8 mouse cellular contexts compared by ENCODE assay signal in the genomic region with DNA sequence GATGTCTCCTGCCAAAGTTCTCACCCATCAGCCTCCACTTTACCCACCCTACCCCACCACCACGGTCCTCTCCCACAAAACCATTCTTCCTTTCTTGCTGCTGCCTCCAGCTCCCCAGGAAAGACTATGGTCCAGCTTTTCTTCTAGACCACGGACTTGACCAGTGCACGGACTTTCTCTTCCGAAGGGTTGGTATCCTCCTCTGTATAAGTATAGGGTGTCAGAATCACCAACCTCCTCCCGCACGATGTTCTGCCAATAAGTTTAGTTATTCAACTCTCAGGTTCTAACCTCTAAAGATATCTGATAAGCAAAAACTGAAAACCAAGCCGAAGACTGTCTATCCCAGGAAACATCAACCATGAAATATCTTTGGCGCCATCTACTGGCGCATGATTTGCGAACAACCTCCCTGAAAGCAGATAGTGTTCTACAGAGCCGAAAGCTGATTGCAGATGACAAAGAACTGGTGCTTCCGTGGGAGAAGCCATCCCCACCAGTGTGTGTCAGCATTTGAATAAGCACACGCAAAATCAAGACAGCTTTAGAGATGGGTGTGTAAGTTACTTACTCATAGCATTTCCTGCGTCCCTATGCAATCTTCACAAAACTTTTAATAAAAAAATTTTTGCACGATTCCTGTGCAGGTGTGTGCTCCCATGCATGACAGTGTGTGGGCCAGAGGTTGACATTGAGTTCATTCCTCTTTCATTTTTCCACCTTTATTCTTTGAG.
A peak's percentile ranks its signal among the peaks of the same experiment; 100 is the strongest.
DNase-seq lines count a peak whose midpoint lies in the region; ATAC-seq and TF ChIP-seq lines count a peak whose summit lies in the region.

No protein-coding gene starts in this region.

- H3K9ac ChIP-seq in midbrain, embryonic 15.5 days = no peak overlapping the region

- WGBS in midbrain, embryonic 15.5 days = 36% methylated on average over 15 of the region's 15 CpGs
- 24% methylated on average over 15 of the region's 15 CpGs for WGBS in spleen, adult 2 months

- no peaks in the 10 kb centered on the region for H3K4me1 ChIP-seq in midbrain, embryonic 15.5 days
- peaks cover 6% of the 10 kb centered on the region; the same call in 1 of the 2 replicates for H3K4me1 ChIP-seq in spleen, adult 2 months (ENCODE audit: control insufficient read depth, insufficient read depth, insufficient read length)

- no peaks in the 10 kb centered on the region for H3K27me3 ChIP-seq in midbrain, embryonic 15.5 days (replicated peaks)
- no peaks in the 10 kb centered on the region for H3K27me3 ChIP-seq in spleen, adult 2 months (ENCODE audit: control insufficient read depth, insufficient read depth, low read length)

- no peak overlapping the region for H3K4me3 ChIP-seq in midbrain, embryonic 15.5 days
- no peak overlapping the region for H3K4me3 ChIP-seq in spleen, adult 2 months (ENCODE audit: extremely low read depth, insufficient read depth, insufficient read length)

- no peak for TF ChIP-seq POLR2A in spleen, adult 2 months (IDR thresholded peaks at IDR 0.05; ENCODE audit: low read depth, low read length)

- peak; percentile 92 for ATAC-seq in midbrain, embryonic 15.5 days (replicated peaks)

- DNase-seq in urinary bladder, adult 18-20 months (ENCODE audit: low spot score in 2 of 2) = peak; percentile 57 to 68
- DNase-seq in urinary bladder, adult 2 months (ENCODE audit: low spot score) = no peak
- DNase-seq in embryo, embryonic 11.5 days (ENCODE audit: low read depth, low spot score) = peak; percentile 86
- peak; percentile 83 to 93 for DNase-seq in heart, adult 18-20 months
- peak; percentile 86 for DNase-seq in kidney, adult 18-20 months
- DNase-seq in left cerebral cortex, postnatal 36 days (ENCODE audit: low spot score in 2 of 2) = peak; percentile 81 to 83
- peak; percentile 41 to 58 for DNase-seq in spleen, adult 2 months (ENCODE audit: low read depth in 1 of 2, low spot score in 2 of 2)

- intact Hi-C loops in left cerebral cortex, postnatal 36 days (cut with DNase I) = loop anchor here (2.0 kb wide), 1 partner anchor 341 kb away; no protein-coding TSS in a partner anchor

- TF ChIP-seq CTCF in spleen, adult 2 months (IDR thresholded peaks at IDR 0.05; ENCODE audit: extremely low read depth, insufficient read depth, insufficient read length, insufficient replicate concordance) = peak; percentile 45; the same call in 1 of the 2 replicates

- no peaks in the 10 kb centered on the region for H3K9me3 ChIP-seq in midbrain, embryonic 15.5 days

- H3K4me2 ChIP-seq in midbrain, embryonic 15.5 days = no peak overlapping the region

- no peaks in the 10 kb centered on the region for H3K36me3 ChIP-seq in midbrain, embryonic 15.5 days (replicated peaks)
- H3K36me3 ChIP-seq in spleen, adult 2 months (ENCODE audit: control insufficient read depth, insufficient read depth, low read length) = no peaks in the 10 kb centered on the region

- H3K27ac ChIP-seq in midbrain, embryonic 15.5 days = no peak overlapping the region
- H3K27ac ChIP-seq in spleen, adult 2 months (ENCODE audit: insufficient read depth, low read length) = no peak overlapping the region
